Mouse (Mus musculus) testis, postnatal 10 days (tissue): ENCODE measurements around the gene Tln1.

Experiments used
- DNase-seq: peaks from one replicate; pipeline ENCODE4 v3.0.0; 2021; ENCODE audit warnings: low spot score

Tln1 gene

GRCm38 (mm10) chr4:43546375-43547047 lies 16.0 kb downstream of the Tln1 start:
- no peak for DNase-seq

- no peak for DNase-seq
Observed at GRCm38 (mm10) chr4:43542044-43542443, 20.4 kb downstream of the Tln1 start.

GRCm38 (mm10) chr4:43536031-43536430 lies 26.5 kb downstream of the Tln1 start:
- DNase-seq: peak; percentile 72

GRCm38 (mm10) chr4:43535628-43536027 lies 26.9 kb downstream of the Tln1 start:
- no peak for DNase-seq

- no peak for DNase-seq
Observed at GRCm38 (mm10) chr4:43533270-43533669, 29.2 kb downstream of the Tln1 start.

- DNase-seq: peak; percentile 88
Observed at GRCm38 (mm10) chr4:43530581-43530980, 31.9 kb downstream of the Tln1 start.

- DNase-seq: no peak
Observed at GRCm38 (mm10) chr4:43530081-43530501, 32.4 kb downstream of the Tln1 start.

- no peak for DNase-seq
Observed at GRCm38 (mm10) chr4:43528487-43528886, 34.0 kb downstream of the Tln1 start.

- no peak for DNase-seq
Observed at GRCm38 (mm10) chr4:43527880-43528279, 34.6 kb downstream of the Tln1 start.

GRCm38 (mm10) chr4:43519956-43520355 lies 42.5 kb downstream of the Tln1 start:
- DNase-seq: peak; percentile 95

GRCm38 (mm10) chr4:43519551-43519950 lies 42.9 kb downstream of the Tln1 start:
- DNase-seq: no peak

GRCm38 (mm10) chr4:43515764-43516708 lies 46.5 kb downstream of the Tln1 start:
- no peak for DNase-seq

GRCm38 (mm10) chr4:43513791-43514190 lies 48.7 kb downstream of the Tln1 start:
- no peak for DNase-seq

- DNase-seq: no peak
Observed at GRCm38 (mm10) chr4:43513300-43513699, 49.2 kb downstream of the Tln1 start.

- DNase-seq: no peak
Observed at GRCm38 (mm10) chr4:43512653-43513052, 49.8 kb downstream of the Tln1 start.

GRCm38 (mm10) chr4:43511675-43512454 lies 50.6 kb downstream of the Tln1 start:
- DNase-seq: no peak

- DNase-seq: no peak
Observed at GRCm38 (mm10) chr4:43509109-43509508, 53.4 kb downstream of the Tln1 start.

- no peak for DNase-seq
Observed at GRCm38 (mm10) chr4:43508666-43508997, 53.9 kb downstream of the Tln1 start.

- no peak for DNase-seq
Observed at GRCm38 (mm10) chr4:43507938-43508665, 54.4 kb downstream of the Tln1 start.

- DNase-seq: no peak
Observed at GRCm38 (mm10) chr4:43506536-43507185, 55.8 kb downstream of the Tln1 start, which contains the start of gene Car9. Gene Car9, plus strand, starts transcription at chr4:43506966.

GRCm38 (mm10) chr4:43506074-43506473 lies 56.4 kb downstream of the Tln1 start:
- DNase-seq: no peak
